25 mouse cellular contexts compared by ENCODE assay signal in the genomic region with DNA sequence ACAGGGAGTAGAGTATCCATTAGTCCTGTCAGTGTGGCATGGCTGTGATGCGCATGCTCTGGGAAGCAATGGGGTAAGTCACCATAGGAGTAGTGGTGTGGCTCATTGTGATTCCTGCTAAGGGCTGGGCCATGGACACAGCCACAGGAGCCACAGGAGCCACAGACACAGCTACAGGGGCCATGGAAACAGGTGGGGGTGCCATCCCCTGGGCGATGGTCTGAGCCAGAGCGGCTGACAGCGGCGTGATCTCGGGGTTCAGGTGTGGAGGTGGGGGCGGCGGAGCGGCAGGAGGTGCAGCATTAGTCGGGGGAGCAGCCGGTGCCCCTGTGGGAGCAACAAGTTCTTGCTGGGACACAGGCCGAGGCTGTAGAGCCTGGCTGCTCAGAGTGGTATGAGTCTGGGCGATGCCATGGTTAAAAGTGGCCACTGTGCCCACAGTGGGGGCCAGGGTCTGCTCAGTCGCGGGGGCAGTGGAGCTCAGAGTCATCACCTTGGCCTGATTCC. TPM values are rescaled to one million over a fixed set of nuclear protein-coding genes. Genes with fewer than 3 reads are reported as not detected.
DNase-seq lines count a peak whose midpoint lies in the region; ATAC-seq and TF ChIP-seq lines count a peak whose summit lies in the region.
"Had no signal": no experiment of that assay in that cellular context is flagged by ENCODE, and none has a peak within 500 bp of the region (broad histone marks: within the 10 kb centered on the region; RNA-seq: fewer than 3 reads in every experiment).

No protein-coding gene starts in this region.

- peak; percentile 26 for DNase-seq in gastrocnemius, adult 2 months
- DNase-seq in gastrocnemius, postnatal 14 days = no peak
- DNase-seq in ES-E14 (ENCODE audit: low read depth, low spot score) = no peak
- DNase-seq: adrenal gland, postnatal 10 days; B cell, adult 2 months; forebrain, postnatal 0 days; gastrocnemius, postnatal 10 days; heart, adult 18-20 months; heart, postnatal 10 days; kidney, adult 2 months; kidney, postnatal 36 days; layer of hippocampus, postnatal 36 days; liver; lung, postnatal 36 days; right cerebral cortex, postnatal 4 days had no signal

- 97% methylated on average over 15 of the region's 15 CpGs for WGBS in intestine, embryonic 16.5 days
- WGBS in intestine, embryonic 15.5 days = 95% methylated on average over 15 of the region's 15 CpGs

- TF ChIP-seq CTCF in gastrocnemius, adult 2 months (IDR thresholded peaks at IDR 0.05) = no peak
- no peak for TF ChIP-seq CTCF in E14TG2a.4 (conservative IDR thresholded peaks at IDR 0.05; ENCODE audit: low read length)

- peak overlapping the region; percentile 5; the same call in 1 of the 2 replicates for H3K27ac ChIP-seq in gastrocnemius, adult 2 months
- H3K27ac ChIP-seq in intestine, embryonic 16.5 days (ENCODE audit: low read length) = no peak overlapping the region
- no peak overlapping the region for H3K27ac ChIP-seq in intestine, embryonic 15.5 days
- H3K27ac ChIP-seq in ES-E14 (ENCODE audit: insufficient read depth, low read depth, low read length, poor library complexity, severe bottlenecking) = no peak overlapping the region
- H3K27ac ChIP-seq: heart, embryonic 13.5 days; lung, embryonic 15.5 days; midbrain, embryonic 12.5 days; neural tube, embryonic 13.5 days; stomach, postnatal 0 days had no signal

- no peaks in the 10 kb centered on the region for H3K27me3 ChIP-seq in intestine, embryonic 16.5 days (replicated peaks; ENCODE audit: control insufficient read depth, insufficient read depth, low read length)
- no peaks in the 10 kb centered on the region for H3K27me3 ChIP-seq in intestine, embryonic 15.5 days (replicated peaks)
- no peaks in the 10 kb centered on the region for H3K27me3 ChIP-seq in E14TG2a.4 (ENCODE audit: insufficient read depth, low read length)
- H3K27me3 ChIP-seq: heart, embryonic 13.5 days; lung, embryonic 15.5 days; midbrain, embryonic 12.5 days; neural tube, embryonic 13.5 days; Patski had no signal

- intact Hi-C loops in gastrocnemius, adult 2 months (cut with DNase I) = loop anchor here (10.0 kb wide), 1 partner anchor 169 kb away; a partner anchor contains a TSS
- intact Hi-C loops in gastrocnemius, postnatal 14 days (cut with DNase I; ENCODE audit: low total_unique reads) = no loop called here

- H3K4me2 ChIP-seq in intestine, embryonic 16.5 days (ENCODE audit: low read depth, low read length) = no peak overlapping the region
- no peak overlapping the region for H3K4me2 ChIP-seq in intestine, embryonic 15.5 days (replicated peaks)
- H3K4me2 ChIP-seq: heart, embryonic 13.5 days; lung, embryonic 15.5 days; midbrain, embryonic 12.5 days; neural tube, embryonic 13.5 days had no signal

- peak overlapping the region; percentile 30; the same call in 1 of the 2 replicates for H3K9ac ChIP-seq in intestine, embryonic 16.5 days (ENCODE audit: low read depth, low read length)
- no peak overlapping the region for H3K9ac ChIP-seq in intestine, embryonic 15.5 days
- peak overlapping the region; percentile 29; the same call in 1 of the 2 replicates for H3K9ac ChIP-seq in ES-E14 (ENCODE audit: insufficient read depth, low read depth, low read length, poor library complexity, severe bottlenecking)
- H3K9ac ChIP-seq: forebrain, postnatal 0 days; lung, embryonic 15.5 days; midbrain, embryonic 12.5 days; neural tube, embryonic 13.5 days had no signal

- ATAC-seq in intestine, embryonic 16.5 days = no peak
- ATAC-seq in intestine, embryonic 15.5 days = no peak
- no peak for ATAC-seq in granulocyte monocyte progenitor cell, adult 5-6 weeks (replicated peaks; ENCODE audit: poor library complexity, severe bottlenecking)
- ATAC-seq: forebrain, postnatal 0 days; Patski had no signal

- in situ Hi-C loops in ES-E14 (cut with MboI; ENCODE audit: low sequenced_read_pairs in 2 of 2, unreplicated experiment in 2 of 2) = no loop called here

- H3K36me3 ChIP-seq in intestine, embryonic 16.5 days (ENCODE audit: control insufficient read depth, insufficient read depth, low read length) = peaks cover 15% of the 10 kb centered on the region
- H3K36me3 ChIP-seq in intestine, embryonic 15.5 days = peaks cover 23% of the 10 kb centered on the region
- H3K36me3 ChIP-seq in E14TG2a.4 (ENCODE audit: insufficient read depth, low read length) (peaks cover 65% of the 10 kb centered on the region), ES-E14 (ENCODE audit: control insufficient read depth, insufficient read depth, low read length, poor library complexity, severe bottlenecking) (peaks cover 33% of the 10 kb centered on the region)

- H3K9me3 ChIP-seq in intestine, embryonic 16.5 days (ENCODE audit: control insufficient read depth, low read length) = no peaks in the 10 kb centered on the region
- H3K9me3 ChIP-seq in intestine, embryonic 15.5 days = no peaks in the 10 kb centered on the region
- H3K9me3 ChIP-seq in E14TG2a.4 (ENCODE audit: low read length) (no peaks in the 10 kb centered on the region), ES-E14 (ENCODE audit: control insufficient read depth, insufficient read depth, low read depth, low read length) (no peaks in the 10 kb centered on the region)
- H3K9me3 ChIP-seq: heart, embryonic 13.5 days; lung, embryonic 15.5 days; midbrain, embryonic 12.5 days; neural tube, embryonic 13.5 days had no signal

- H3K4me1 ChIP-seq in intestine, embryonic 16.5 days (ENCODE audit: control insufficient read depth, insufficient read depth, low read length) = 0 out of 2 replicates have a peak, but pooled peaks cover 4% of the 10 kb centered on the region
- H3K4me1 ChIP-seq in intestine, embryonic 15.5 days (replicated peaks) = peaks cover 9% of the 10 kb centered on the region
- H3K4me1 ChIP-seq in E14TG2a.4 (replicated peaks; ENCODE audit: low read depth, low read length) (peaks cover 52% of the 10 kb centered on the region), ES-E14 (ENCODE audit: control insufficient read depth in 2 of 2, insufficient read depth in 2 of 2, low read length in 2 of 2, poor library complexity in 1 of 2) (peaks cover 0 to 19% of the 10 kb centered on the region in 2 experiments; a peak in 1 of 4 replicates)

- H3K4me3 ChIP-seq in gastrocnemius, adult 2 months = no peak overlapping the region
- no peak overlapping the region for H3K4me3 ChIP-seq in intestine, embryonic 16.5 days (ENCODE audit: low read length)
- no peak overlapping the region for H3K4me3 ChIP-seq in intestine, embryonic 15.5 days (replicated peaks)
- H3K4me3 ChIP-seq in E14TG2a.4 (replicated peaks; ENCODE audit: low read length) = peak overlapping the region; percentile 94
- H3K4me3 ChIP-seq in ES-E14 (ENCODE audit: insufficient read depth in 1 of 2, low read depth in 1 of 2, low read length in 2 of 2, poor library complexity in 1 of 2, severe bottlenecking in 1 of 2) = peak overlapping the region in 1 of 2 experiments; percentile 38; a peak in 1 of 4 replicates
- H3K4me3 ChIP-seq: heart, embryonic 13.5 days; lung, embryonic 15.5 days; midbrain, embryonic 12.5 days; neural tube, embryonic 13.5 days had no signal

TF ChIP-seq in ES-E14, 5 proteins besides CTCF, POLR2A, EP300 and RAD21 (continues in another document):
- no peak for TF ChIP-seq ZNF384 (IDR thresholded peaks at IDR 0.05; ENCODE audit: low read depth, low read length)
- no peak for TF ChIP-seq ZC3H11A (IDR thresholded peaks at IDR 0.05; ENCODE audit: borderline replicate concordance, low read depth, low read length)

RNA-seq across cellular contexts. Expression of a gene that starts 3.4 kb away (rescaled TPM):
- 1 to 10 TPM; 4.2 to 6.5 TPM for total RNA-seq in gastrocnemius, adult 2 months (2021)
- total RNA-seq in gastrocnemius, postnatal 14 days (2021) = 1 to 10 TPM; 5.0 to 6.4 TPM
- polyA plus RNA-seq in intestine, embryonic 16.5 days (2015; fragmentation: Nextera tagmentation; extraction: Ambion mirVana) = 13.3 and 13.6 TPM in 2 replicates
- 14.5 and 15.2 TPM in 2 replicates for polyA plus RNA-seq in intestine, embryonic 15.5 days (2015; fragmentation: Nextera tagmentation; extraction: Ambion mirVana)
- total RNA-seq in ES-E14 (2012; rRNA removed) = 18.8 and 19.5 TPM in 2 replicates
- 8.8 and 9.7 TPM in 2 replicates for total RNA-seq in granulocyte monocyte progenitor cell, adult 5-6 weeks (2014; fragmentation: Nextera tagmentation)
- 12.5 and 13.6 TPM in 2 replicates for total RNA-seq in granulocyte monocyte progenitor cell, adult 5-6 weeks (2017)

RNA-seq across cellular contexts. Expression of a gene that starts 4.9 kb away (rescaled TPM):
- total RNA-seq in gastrocnemius, adult 2 months (2021) = 1,000 to 10,000 TPM in 1 of 2 experiments, 100 to 1,000 TPM in 1; 932 to 1,025 TPM
- 1,000 to 10,000 TPM; 1,413 to 1,625 TPM for total RNA-seq in gastrocnemius, postnatal 14 days (2021)
- 3,191 and 3,364 TPM in 2 replicates for polyA plus RNA-seq in intestine, embryonic 16.5 days (2015; fragmentation: Nextera tagmentation; extraction: Ambion mirVana)
- polyA plus RNA-seq in intestine, embryonic 15.5 days (2015; fragmentation: Nextera tagmentation; extraction: Ambion mirVana) = 3,667 and 3,915 TPM in 2 replicates
- total RNA-seq in ES-E14 (2012; rRNA removed) = 5,552 and 6,346 TPM in 2 replicates
- total RNA-seq in granulocyte monocyte progenitor cell, adult 5-6 weeks (2014; fragmentation: Nextera tagmentation) = 6,066 and 6,315 TPM in 2 replicates
- 3,608 and 4,444 TPM in 2 replicates for total RNA-seq in granulocyte monocyte progenitor cell, adult 5-6 weeks (2017)

RNA-seq across cellular contexts. Expression of a gene that starts 18.5 kb away (rescaled TPM):
- total RNA-seq in gastrocnemius, adult 2 months (2021) = 10 to 100 TPM; 13.7 to 14.3 TPM
- 10 to 100 TPM; 21.6 to 24.0 TPM for total RNA-seq in gastrocnemius, postnatal 14 days (2021)
- polyA plus RNA-seq in intestine, embryonic 16.5 days (2015; fragmentation: Nextera tagmentation; extraction: Ambion mirVana) = 24.4 and 25.7 TPM in 2 replicates
- polyA plus RNA-seq in intestine, embryonic 15.5 days (2015; fragmentation: Nextera tagmentation; extraction: Ambion mirVana) = 28.4 and 29.3 TPM in 2 replicates
- total RNA-seq in ES-E14 (2012; rRNA removed) = 62.7 and 135 TPM in 2 replicates
- 89.1 and 90.5 TPM in 2 replicates for total RNA-seq in granulocyte monocyte progenitor cell, adult 5-6 weeks (2014; fragmentation: Nextera tagmentation)
- 78.8 and 97.6 TPM in 2 replicates for total RNA-seq in granulocyte monocyte progenitor cell, adult 5-6 weeks (2017)

RNA-seq across cellular contexts. Expression of a gene that starts 21.6 kb away (rescaled TPM):
- total RNA-seq in gastrocnemius, adult 2 months (2021) = 10 to 100 TPM; 37.8 to 39.3 TPM
- total RNA-seq in gastrocnemius, postnatal 14 days (2021) = 10 to 100 TPM; 50.2 to 54.0 TPM
- polyA plus RNA-seq in intestine, embryonic 16.5 days (2015; fragmentation: Nextera tagmentation; extraction: Ambion mirVana) = 171 and 196 TPM in 2 replicates
- 205 and 210 TPM in 2 replicates for polyA plus RNA-seq in intestine, embryonic 15.5 days (2015; fragmentation: Nextera tagmentation; extraction: Ambion mirVana)
- 127 and 170 TPM in 2 replicates for total RNA-seq in ES-E14 (2012; rRNA removed)
- 404 and 410 TPM in 2 replicates for total RNA-seq in granulocyte monocyte progenitor cell, adult 5-6 weeks (2014; fragmentation: Nextera tagmentation)
- 414 and 442 TPM in 2 replicates for total RNA-seq in granulocyte monocyte progenitor cell, adult 5-6 weeks (2017)

RNA-seq across cellular contexts. Expression of a gene that starts 45.2 kb away (rescaled TPM):
- total RNA-seq in gastrocnemius, adult 2 months (2021) = 1 to 10 TPM; 1.6 to 2.6 TPM
- total RNA-seq in gastrocnemius, postnatal 14 days (2021) = 1 to 10 TPM; 4.8 to 7.2 TPM
- polyA plus RNA-seq in intestine, embryonic 16.5 days (2015; fragmentation: Nextera tagmentation; extraction: Ambion mirVana) = 29.6 and 34.9 TPM in 2 replicates
- 30.5 and 31.5 TPM in 2 replicates for polyA plus RNA-seq in intestine, embryonic 15.5 days (2015; fragmentation: Nextera tagmentation; extraction: Ambion mirVana)
- total RNA-seq in ES-E14 (2012; rRNA removed) = 24.9 and 30.3 TPM in 2 replicates
- 1.6 and 1.7 TPM in 2 replicates for total RNA-seq in granulocyte monocyte progenitor cell, adult 5-6 weeks (2014; fragmentation: Nextera tagmentation)
- 1.4 and 1.8 TPM in 2 replicates for total RNA-seq in granulocyte monocyte progenitor cell, adult 5-6 weeks (2017)
